Mouse (Mus musculus) kidney, embryonic 14.5 days (tissue): ENCODE measurements around the gene Osgep. TPM values are rescaled to one million over a fixed set of nuclear protein-coding genes. Genes with fewer than 3 reads are reported as not detected.

Experiments
- polyA plus RNA-seq: library from polyadenylated mRNA; unstranded; fragments of >200 nt; fragmentation: Nextera tagmentation; extraction: Ambion mirVana; gene quantifications from 2 replicates; pipeline ENCODE4 v1.2.1, GENCODE M21; 2014

The Osgep gene
- polyA plus RNA-seq, 1 experiment from 2014 or later: 168 TPM

Other genes starting within 250 kb of the Osgep start
- gene Olfr747, start 231.7 kb downstream of the Osgep start, polyA plus RNA-seq: not detected in 2 replicates
- gene Olfr748, start 217.5 kb downstream of the Osgep start, polyA plus RNA-seq: not detected in 2 replicates
- gene Olfr749, start 179.8 kb downstream of the Osgep start, polyA plus RNA-seq: not detected in 2 replicates
- 83.3 and 86.6 TPM in 2 replicates for gene Ttc5, start 139.4 kb downstream of the Osgep start, polyA plus RNA-seq
- gene Ccnb1ip1, start 117.2 kb downstream of the Osgep start, polyA plus RNA-seq: not detected in 2 replicates
- gene Parp2, start 117.1 kb downstream of the Osgep start, polyA plus RNA-seq: 75.8 and 75.9 TPM in 2 replicates
- 10.3 and 10.6 TPM in 2 replicates for gene Tep1, start 54.3 kb downstream of the Osgep start, polyA plus RNA-seq
- gene Klhl33, start 27.4 kb downstream of the Osgep start, polyA plus RNA-seq: 0.11 and 0.20 TPM in 2 replicates
- 354 and 419 TPM in 2 replicates for gene Apex1, start 75 bp upstream of the Osgep start, polyA plus RNA-seq
- gene Pip4p1, start 6.0 kb upstream of the Osgep start, polyA plus RNA-seq: 40.1 and 63.0 TPM in 2 replicates
- 80.6 and 83.0 TPM in 2 replicates for gene Pnp, start 6.2 kb upstream of the Osgep start, polyA plus RNA-seq
- not detected in 2 replicates for gene Gm49342, start 19.6 kb upstream of the Osgep start, polyA plus RNA-seq
- 0.99 and 1.2 TPM in 2 replicates for gene Pnp2, start 31.1 kb upstream of the Osgep start, polyA plus RNA-seq
- gene Rnase10, start 82.9 kb upstream of the Osgep start, polyA plus RNA-seq: not detected in 2 replicates
- gene Rnase9, start 117.0 kb upstream of the Osgep start, polyA plus RNA-seq: 0.35 TPM in 1 of 2 replicates, not detected in the other
- 1.1 TPM in 1 of 2 replicates, not detected in the other for gene Rnase11, start 125.3 kb upstream of the Osgep start, polyA plus RNA-seq
- gene Rnase12, start 132.8 kb upstream of the Osgep start, polyA plus RNA-seq: 16.5 and 18.5 TPM in 2 replicates
- not detected in 2 replicates for gene Olfr750, start 149.5 kb upstream of the Osgep start, polyA plus RNA-seq
- gene Rnase4, start 166.2 kb upstream of the Osgep start, polyA plus RNA-seq: 38.9 and 41.8 TPM in 2 replicates
- 6.3 and 9.5 TPM in 2 replicates for gene Ang, start 166.3 kb upstream of the Osgep start, polyA plus RNA-seq
- gene Eddm3b, start 189.5 kb upstream of the Osgep start, polyA plus RNA-seq: 2.1 and 2.5 TPM in 2 replicates
- gene Rnase6, start 199.0 kb upstream of the Osgep start, polyA plus RNA-seq: 0.38 and 0.49 TPM in 2 replicates
- gene Rnase1, start 221.9 kb upstream of the Osgep start, polyA plus RNA-seq: 0.53 and 0.65 TPM in 2 replicates
- gene Rnase2b, start 237.4 kb upstream of the Osgep start, polyA plus RNA-seq: not detected in 2 replicates